Mouse (Mus musculus): ENCODE measurements at regions not wholly inside any gene's neighbourhood (a gene's known extent, or its start where the extent isn't known, plus 50 kb on each side); places are given as distances from the start of the nearest gene placed in this dataset.
A peak's percentile ranks its signal among the peaks of the same experiment; 100 is the strongest.

GRCm38 (mm10) chr7:39596403-39596802 lies 78.8 kb downstream of the Zfp619 start:
- no peak for DNase-seq (ENCODE audit: low spot score in 2 of 2)

- DNase-seq (ENCODE audit: low spot score in 2 of 2): no peak
Observed at GRCm38 (mm10) chr7:39613767-39614166, 96.2 kb downstream of the Zfp619 start.

DNA sequence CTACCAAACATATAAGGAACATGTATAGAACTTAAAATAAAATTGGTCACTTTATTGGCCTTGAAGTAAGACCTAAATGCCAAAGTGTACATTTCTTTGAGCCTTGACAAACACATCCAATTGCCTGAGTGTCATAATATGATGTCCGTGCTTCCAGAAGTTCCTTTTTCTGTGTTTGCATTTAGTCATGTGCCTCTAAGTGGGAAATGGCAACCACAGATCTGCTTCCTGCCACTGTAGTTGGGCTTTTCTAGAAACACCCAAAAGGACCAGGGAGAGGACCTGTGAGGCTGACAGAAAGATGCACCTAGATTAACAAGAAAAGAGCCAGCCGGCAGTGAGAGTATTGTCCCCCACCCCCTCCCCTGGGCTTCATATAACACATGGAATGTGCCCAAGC lies 97.5 kb downstream of the Zfp619 start:
- DNase-seq (ENCODE audit: low spot score in 2 of 2): no peak

DNA sequence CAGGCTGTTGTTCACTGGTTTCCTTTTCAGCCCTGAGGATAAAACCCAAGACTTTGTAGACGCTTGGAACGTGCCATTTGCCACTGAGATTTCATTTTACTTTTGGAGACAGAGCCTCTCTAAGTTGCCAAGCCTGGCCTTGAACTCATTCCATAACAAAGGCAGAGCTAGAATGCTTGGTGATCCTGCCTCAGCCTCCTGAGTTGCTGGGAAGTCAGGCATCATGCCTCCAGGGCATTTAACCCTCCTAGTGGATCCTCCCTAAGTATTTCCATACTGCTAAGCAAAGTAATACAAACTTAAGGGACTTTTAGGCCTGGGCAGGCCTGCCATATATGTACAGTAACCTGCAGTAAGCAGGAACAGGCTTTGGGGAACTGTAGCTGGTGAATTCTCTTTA lies 104.2 kb downstream of the Zfp619 start:
- no peak for DNase-seq (ENCODE audit: low spot score in 2 of 2)

DNA sequence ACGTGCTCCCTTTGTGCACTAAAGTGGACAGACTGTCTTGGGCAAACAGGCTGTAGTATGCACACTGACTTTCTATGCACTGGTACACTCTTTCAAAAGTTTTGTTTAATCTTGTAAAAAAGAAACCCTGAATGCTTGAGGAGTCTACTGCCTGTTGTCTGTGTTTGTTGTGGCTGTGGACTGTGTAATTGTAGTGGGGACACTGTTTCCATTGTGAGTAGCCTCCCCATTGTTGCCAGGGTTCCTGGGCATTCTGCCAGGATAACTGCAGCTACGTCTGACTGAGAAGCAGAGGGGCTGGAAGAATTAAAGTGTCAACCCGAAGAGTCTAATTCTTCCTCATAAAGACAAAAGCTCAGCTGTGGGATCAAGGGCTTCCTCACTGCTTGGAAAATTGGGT lies 115.3 kb downstream of the Zfp619 start:
- DNase-seq (ENCODE audit: low spot score in 2 of 2): peak in 1 of 2 experiments; percentile 16

GRCm38 (mm10) chr7:39642333-39642732 lies 124.8 kb downstream of the Zfp619 start:
- DNase-seq (ENCODE audit: low spot score in 2 of 2): no peak

DNA sequence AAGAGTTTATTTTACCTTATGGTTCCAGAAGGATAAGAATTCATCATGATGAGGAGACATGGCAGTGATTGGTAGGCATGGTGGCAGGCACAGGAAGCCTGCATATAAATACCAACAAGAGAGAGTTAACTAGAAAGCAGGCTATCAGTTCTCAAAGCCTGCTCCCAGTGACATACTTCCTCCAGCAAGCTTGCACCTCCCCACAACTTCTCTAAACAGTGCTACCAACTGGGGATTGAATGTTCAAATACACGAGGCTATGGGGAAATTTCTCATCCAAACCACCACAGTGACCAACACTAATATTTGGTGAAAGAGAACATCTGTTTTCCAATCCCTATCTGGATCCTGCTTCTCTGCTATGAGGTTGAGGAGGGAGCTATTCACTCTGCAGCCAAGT lies 125.8 kb downstream of the Zfp619 start:
- DNase-seq (ENCODE audit: low spot score in 2 of 2): no peak

- DNase-seq (ENCODE audit: low spot score in 2 of 2): no peak
Observed at GRCm38 (mm10) chr7:39650483-39651102, 133.0 kb downstream of the Zfp619 start.

DNA sequence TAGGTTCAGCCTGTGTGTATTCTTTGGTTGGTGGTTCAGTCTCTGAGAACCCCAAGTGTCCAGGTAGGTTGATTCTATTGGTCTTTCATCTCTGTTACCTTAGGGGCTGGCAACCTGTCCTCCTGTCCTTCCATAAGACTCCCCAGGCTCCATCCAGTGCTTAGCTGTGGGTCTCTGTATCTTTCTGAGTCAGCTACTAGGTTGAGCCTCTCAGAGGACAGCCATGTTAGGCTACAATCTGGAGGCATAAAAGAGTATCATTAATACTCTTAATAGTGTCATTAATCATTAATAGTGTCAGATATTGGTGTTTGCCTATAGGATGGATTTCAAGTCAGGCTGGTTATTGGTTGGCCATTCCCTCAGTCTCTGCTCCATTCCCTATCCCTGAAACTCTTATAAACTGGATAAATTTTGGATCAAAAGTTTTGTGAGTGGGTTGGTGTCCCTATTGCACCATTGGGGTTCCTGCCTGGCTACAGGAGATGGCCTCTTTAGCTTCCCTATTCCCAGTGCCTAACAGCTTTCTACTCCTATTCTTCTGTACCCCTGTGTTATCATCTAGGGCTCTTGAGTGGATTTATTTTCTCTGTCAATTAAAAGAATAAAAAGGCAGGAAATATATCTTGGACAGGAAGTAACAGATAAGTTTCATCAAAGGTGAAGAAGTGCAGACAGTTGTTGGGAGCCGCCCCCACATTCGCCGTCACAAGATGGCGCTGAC lies 137.2 kb downstream of the Zfp619 start:
- no peak for DNase-seq (ENCODE audit: low spot score in 2 of 2)

- DNase-seq (ENCODE audit: low spot score in 2 of 2): peak in 1 of 2 experiments; percentile 18
Observed at GRCm38 (mm10) chr7:39655287-39655652, 137.7 kb downstream of the Zfp619 start.

DNA sequence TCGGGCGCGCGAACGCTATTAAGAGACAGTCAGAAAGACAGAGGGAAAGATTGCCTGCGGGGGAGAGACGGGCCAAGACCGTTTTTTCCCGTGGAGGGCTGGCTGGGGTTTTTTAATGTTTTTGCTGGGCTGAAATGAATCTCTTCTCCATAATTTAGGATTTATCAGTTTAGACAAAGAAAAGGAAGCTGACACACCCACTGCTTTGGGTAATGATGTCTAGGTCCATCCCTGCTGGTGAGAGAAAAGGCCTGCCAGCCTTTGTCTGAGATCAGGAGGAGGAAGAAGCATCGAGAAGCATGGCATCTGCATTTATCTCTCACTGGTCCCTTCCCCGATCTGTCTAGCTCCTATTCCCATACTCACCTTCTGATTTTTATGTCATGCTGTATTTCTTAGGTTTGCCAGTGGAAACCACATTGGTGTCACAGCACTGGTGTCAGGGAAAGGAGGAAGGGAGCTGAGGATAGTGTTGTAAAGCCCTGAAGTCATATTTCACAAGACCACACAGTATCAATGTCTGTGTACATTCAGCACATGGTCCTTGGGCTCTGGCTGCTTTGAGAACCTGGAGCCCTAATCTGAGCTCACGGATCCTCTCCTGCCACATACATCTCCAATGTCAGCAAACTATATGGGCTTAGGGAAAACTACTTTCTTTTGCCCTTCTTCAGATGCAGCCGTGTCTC lies 138.3 kb downstream of the Zfp619 start:
- DNase-seq (ENCODE audit: low spot score in 2 of 2): no peak

- DNase-seq (ENCODE audit: low spot score in 2 of 2): no peak
Observed at GRCm38 (mm10) chr7:39659597-39659996, 142.0 kb downstream of the Zfp619 start.

- DNase-seq (ENCODE audit: low spot score in 2 of 2): no peak
Observed at GRCm38 (mm10) chr7:39675124-39675846, 157.7 kb downstream of the Zfp619 start.

GRCm38 (mm10) chr7:39675847-39676238 lies 158.3 kb downstream of the Zfp619 start:
- no peak for DNase-seq (ENCODE audit: low spot score in 2 of 2)

- DNase-seq (ENCODE audit: low spot score in 2 of 2): no peak
Observed at GRCm38 (mm10) chr7:39680411-39680810, 162.8 kb downstream of the Zfp619 start.

DNA sequence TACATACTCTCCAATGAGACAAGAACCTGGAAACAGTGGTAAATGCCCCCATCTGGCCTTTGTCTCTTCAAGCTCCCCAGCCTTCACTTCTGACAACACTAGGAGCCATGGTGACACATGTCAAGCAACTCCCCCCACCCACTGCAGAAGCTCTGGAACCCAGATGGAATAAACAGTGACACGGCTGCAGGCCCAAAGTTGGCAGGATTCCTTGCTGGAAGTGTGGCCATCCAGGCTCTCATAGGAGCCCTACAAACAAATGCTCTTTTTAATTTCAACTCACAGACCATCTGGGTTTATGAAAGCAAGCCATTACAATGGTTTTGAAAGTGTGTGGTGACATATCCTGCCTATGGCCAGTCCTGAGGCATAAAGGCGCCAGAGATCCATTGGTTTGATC lies 179.0 kb downstream of the Zfp619 start:
- DNase-seq (ENCODE audit: low spot score in 2 of 2): no peak

DNA sequence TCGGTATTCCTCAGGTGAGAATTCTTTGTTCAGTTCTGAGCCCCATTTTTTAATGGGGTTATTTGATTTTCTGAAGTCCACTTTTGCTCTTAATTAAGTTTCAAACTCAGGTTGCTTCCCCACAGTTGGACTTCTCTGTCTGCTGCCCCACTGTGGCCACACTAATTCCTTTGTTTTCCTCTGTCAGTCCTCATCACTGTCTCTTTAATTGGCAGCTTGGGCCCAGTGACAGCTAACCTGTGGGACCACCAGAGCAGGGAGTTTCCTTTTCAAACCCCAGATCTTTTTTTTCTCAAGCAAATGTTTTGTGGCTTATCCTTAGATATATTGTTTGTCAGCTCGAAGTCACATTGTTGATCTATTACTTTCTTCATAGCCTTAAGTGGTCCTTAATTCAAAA lies 183.9 kb downstream of the Zfp619 start:
- DNase-seq (ENCODE audit: low spot score in 2 of 2): no peak

- DNase-seq (ENCODE audit: low spot score in 2 of 2): no peak
Observed at GRCm38 (mm10) chr7:39705118-39706095, 187.8 kb downstream of the Zfp619 start.

- no peak for DNase-seq (ENCODE audit: low spot score in 2 of 2)
Observed at GRCm38 (mm10) chr7:39706606-39707005, 189.0 kb downstream of the Zfp619 start.

GRCm38 (mm10) chr7:39716340-39717150 lies 199.0 kb downstream of the Zfp619 start:
- no peak for DNase-seq (ENCODE audit: low spot score in 2 of 2)
